Mouse (Mus musculus) small intestine, adult 2 months (tissue): ENCODE data around the gene Gabrb3.

Experiments used
- CTCF ChIP-seq: fragments of 200-500 bp; IDR thresholded peaks from 2 replicates; pipeline ENCODE4 v1.5.1; 2012; ENCODE audit warnings: low read depth, mild to moderate bottlenecking, control low read depth, inconsistent platforms, low read length, moderate library complexity, mixed read lengths; ENCODE audit not compliant: insufficient replicate concordance, insufficient read length; ENCODE audit errors: extremely low read depth
- POLR2A ChIP-seq: fragments of 200-500 bp; IDR thresholded peaks from 2 replicates; pipeline ENCODE4 v1.6.1; 2012; ENCODE audit warnings: low read depth, mild to moderate bottlenecking, control low read depth, inconsistent platforms, low read length, moderate library complexity

GRCm38 (mm10) chr7:57701046-57701445 is 281.6 kb downstream of the Gabrb3 start:
- TF ChIP-seq CTCF (no peak), POLR2A (no peak)
